Mouse (Mus musculus) ovary, adult 2 months (tissue): ENCODE results near the gene Bmx. TPM values are rescaled to one million over a fixed set of nuclear protein-coding genes. Genes with fewer than 3 reads are reported as not detected.

Source experiments
- polyA plus RNA-seq: library from polyadenylated mRNA; depleted of rRNA; stranded (reverse); fragments of >200 nt; gene quantifications from 2 replicates; pipeline ENCODE4 v1.2.3, GENCODE M21; 2012; rRNA removed

The Bmx gene
- 0.19 and 0.39 TPM in 2 replicates for polyA plus RNA-seq

DNA sequence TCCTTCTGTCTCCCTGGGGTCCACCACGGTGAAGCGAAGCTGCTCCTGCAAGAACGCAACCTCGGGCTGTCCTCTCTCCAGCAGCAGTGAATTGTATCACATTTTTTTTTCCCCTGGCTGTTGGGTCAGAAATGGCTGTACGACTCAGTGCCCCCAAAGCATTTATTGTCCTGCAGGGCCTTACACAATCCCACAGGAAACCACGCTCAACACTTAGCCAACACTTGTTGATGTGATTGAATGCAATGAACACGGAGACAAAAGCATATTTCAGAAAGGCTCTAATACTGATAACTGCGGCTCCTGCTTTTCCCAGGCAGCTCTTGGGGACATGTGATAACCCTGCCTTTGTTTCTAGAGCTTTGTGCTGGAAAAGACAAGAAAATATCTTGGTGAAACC lies at the start of gene Bmx:
Gene Bmx, minus strand, starts transcription at position 137 of the 400 bp plus-strand sequence.

DNA sequence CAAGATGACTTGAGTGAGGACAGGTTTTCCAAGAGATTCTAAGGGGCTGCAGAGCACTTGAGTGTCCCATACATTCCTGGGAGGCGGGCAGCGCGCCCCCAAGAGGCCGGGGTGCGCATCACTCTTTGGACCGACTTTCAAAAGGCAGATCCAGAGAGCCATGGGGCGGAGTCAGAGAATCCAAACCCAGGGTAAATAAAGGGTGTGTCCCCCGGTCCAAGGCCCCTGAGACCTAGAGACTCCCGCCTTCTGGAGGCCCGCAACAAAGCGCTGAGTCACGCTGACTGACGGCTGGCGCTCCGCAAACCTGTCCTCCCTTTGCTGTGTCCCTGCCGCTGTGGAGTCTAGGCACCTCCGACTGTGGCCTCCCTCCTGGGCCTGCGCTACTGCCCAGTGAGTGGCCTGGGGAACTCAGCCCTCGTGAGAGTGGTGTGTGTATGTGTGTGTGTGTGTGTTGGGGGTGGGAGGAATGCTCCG lies 11.3 kb upstream of the Bmx start, which contains the start of gene Pir:
Gene Pir, plus strand, starts transcription at position 87 of the 477 bp plus-strand sequence.

Other genes with a start within 250 kb of the Bmx start
- 4.5 and 4.9 TPM in 2 replicates for gene Car5b, start 230.2 kb downstream of the Bmx start, polyA plus RNA-seq
- 14.0 and 15.9 TPM in 2 replicates for gene Siah1b, start 181.7 kb downstream of the Bmx start, polyA plus RNA-seq
- gene Cltrn, start 169.4 kb downstream of the Bmx start, polyA plus RNA-seq, result not detected in 2 replicates
- 0.31 and 0.58 TPM in 2 replicates for gene Ace2, start 118.9 kb downstream of the Bmx start, polyA plus RNA-seq
- 3.0 and 4.1 TPM in 2 replicates for gene Pir, start 11.2 kb upstream of the Bmx start, polyA plus RNA-seq
- gene Vegfd, start 115.2 kb upstream of the Bmx start, polyA plus RNA-seq, result 3.6 and 6.4 TPM in 2 replicates
- 3.5 and 4.0 TPM in 2 replicates for gene Piga, start 161.6 kb upstream of the Bmx start, polyA plus RNA-seq
- 0.18 and 0.32 TPM in 2 replicates for gene Asb11, start 178.8 kb upstream of the Bmx start, polyA plus RNA-seq
- 0.18 TPM in 1 of 2 replicates, not detected in the other for gene Asb9, start 248.1 kb upstream of the Bmx start, polyA plus RNA-seq